Mouse (Mus musculus) urinary bladder, adult 2 months (tissue): ENCODE results near the gene Bnip1. TPM values are rescaled to one million over a fixed set of nuclear protein-coding genes. Genes with fewer than 3 reads are reported as not detected.
A peak's percentile ranks its signal among the peaks of the same experiment; 100 is the strongest.

Source experiments
- DNase-seq: peaks from one replicate; pipeline ENCODE4 v3.0.0; 2022; ENCODE audit warnings: low spot score
- polyA plus RNA-seq: library from polyadenylated mRNA; depleted of rRNA; stranded (reverse); fragments of >200 nt; gene quantifications from 2 replicates; pipeline ENCODE4 v1.2.3, GENCODE M21; 2012; rRNA removed

The Bnip1 gene
- 31.1 and 32.5 TPM in 2 replicates for polyA plus RNA-seq

- peak; percentile 63 for DNase-seq
Measured at GRCm38 (mm10) chr17:26780750-26781571, at the start of gene Bnip1. Gene Bnip1 (plus strand): TSS chr17:26781066.

GRCm38 (mm10) chr17:26742581-26742980, 38.3 kb upstream of the Bnip1 start:
- no peak for DNase-seq

GRCm38 (mm10) chr17:26743294-26743693, 37.6 kb upstream of the Bnip1 start:
- DNase-seq = no peak

DNA sequence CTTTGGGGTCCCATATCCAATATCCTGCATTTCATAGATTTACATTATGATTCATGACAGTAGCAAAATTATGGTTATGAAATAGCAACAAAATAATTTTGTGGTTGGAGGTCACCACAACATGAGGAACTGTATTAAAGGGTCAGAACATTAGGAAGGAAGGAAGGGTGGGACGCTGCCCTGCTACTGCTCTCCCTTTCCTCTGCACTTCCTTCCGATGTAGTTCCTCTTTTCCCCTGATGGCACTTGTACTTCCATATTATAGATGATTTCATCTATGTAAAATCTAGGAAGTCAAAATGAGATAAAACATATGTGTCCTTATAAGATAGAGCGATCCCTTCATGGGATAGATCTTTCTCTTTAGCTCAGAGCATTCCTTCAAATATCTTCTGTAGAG, 30.9 kb upstream of the Bnip1 start:
- DNase-seq = no peak

DNA sequence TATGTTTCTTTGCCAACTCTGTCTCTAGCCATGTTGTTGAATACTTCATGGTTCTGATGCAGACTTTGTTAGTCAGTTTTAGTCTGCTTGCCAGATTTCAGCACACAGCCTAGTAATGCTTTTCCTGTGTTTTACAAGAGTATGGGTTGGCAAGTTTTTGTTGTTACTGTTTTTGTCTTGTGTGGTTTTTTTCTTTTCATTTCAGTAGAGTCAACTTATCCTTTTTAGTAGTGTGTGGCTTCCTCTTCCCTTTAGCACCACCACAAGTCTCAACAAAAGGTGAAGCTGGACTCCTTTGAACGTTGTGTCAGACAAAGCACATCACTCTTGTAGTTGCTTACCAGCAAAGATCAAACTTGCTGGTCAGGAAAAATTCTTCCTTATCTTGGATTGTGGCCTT, 28.6 kb upstream of the Bnip1 start:
- DNase-seq = no peak

- DNase-seq = no peak
Measured at GRCm38 (mm10) chr17:26753476-26753875, 27.4 kb upstream of the Bnip1 start.

- DNase-seq = no peak
Measured at GRCm38 (mm10) chr17:26767100-26767753, 13.6 kb upstream of the Bnip1 start.

DNA sequence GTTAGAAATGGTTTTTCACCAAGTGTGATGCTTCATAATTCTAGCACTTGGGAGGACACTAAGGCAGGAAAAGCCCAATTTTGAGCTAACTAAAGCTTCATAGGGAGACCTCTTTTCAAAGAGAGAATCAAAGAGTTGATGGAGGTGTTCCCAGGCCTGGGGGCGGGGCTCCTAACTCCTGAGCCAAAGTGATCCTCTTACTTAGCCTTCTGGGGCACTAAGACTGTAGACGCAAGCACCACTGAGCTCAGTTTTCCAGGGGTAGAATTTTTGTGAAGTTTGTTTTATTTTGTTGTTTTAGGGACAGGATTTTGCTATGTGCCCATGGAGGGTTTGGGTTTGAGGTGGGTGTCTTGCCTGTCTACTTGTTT, 13.1 kb upstream of the Bnip1 start:
- DNase-seq = no peak

- no peak for DNase-seq
Measured at GRCm38 (mm10) chr17:26776211-26776610, 4.7 kb upstream of the Bnip1 start.

DNA sequence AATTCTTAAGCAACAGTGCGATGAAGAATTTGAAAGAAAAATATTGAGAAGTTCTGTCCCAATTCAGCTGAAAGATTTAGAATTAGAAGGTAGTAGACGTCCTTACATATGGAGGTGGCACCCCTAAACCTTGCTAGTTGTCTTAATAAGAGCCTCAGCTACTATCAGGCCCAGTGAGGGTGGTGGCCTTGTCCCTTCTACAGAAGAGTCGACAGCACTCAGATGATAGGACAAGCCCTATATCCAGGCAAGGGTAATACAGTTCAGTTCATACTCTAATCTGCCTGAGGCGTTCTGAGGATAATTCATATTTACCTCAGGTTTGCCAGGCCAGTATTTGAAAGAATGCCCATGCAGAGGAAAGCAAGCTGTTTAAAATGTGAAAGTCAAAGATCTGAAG, 2.9 kb upstream of the Bnip1 start:
- DNase-seq = no peak

- no peak for DNase-seq
Measured at GRCm38 (mm10) chr17:26778430-26779100, 2.3 kb upstream of the Bnip1 start.

DNA sequence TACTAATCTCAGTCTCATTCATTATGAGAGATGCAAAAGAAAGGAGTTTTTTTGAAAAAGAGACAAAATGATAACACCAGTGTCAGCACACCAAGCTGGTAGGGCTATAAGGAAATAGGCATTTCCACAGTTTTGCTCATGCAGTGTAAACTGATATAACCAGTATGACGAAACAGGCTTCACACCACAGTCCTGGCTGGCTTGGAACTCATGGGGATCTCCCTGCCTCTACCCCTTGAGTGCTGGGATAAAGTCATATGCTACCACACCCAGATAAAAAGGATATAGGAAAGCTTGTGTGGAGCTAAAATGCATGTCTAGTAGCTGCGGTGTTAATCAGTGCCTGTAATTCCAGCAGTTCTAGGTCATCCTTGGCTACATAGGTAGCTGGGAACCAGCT, 1.4 kb upstream of the Bnip1 start:
- no peak for DNase-seq

- no peak for DNase-seq
Measured at GRCm38 (mm10) chr17:26781610-26782043, 761 bp downstream of the Bnip1 start.

DNA sequence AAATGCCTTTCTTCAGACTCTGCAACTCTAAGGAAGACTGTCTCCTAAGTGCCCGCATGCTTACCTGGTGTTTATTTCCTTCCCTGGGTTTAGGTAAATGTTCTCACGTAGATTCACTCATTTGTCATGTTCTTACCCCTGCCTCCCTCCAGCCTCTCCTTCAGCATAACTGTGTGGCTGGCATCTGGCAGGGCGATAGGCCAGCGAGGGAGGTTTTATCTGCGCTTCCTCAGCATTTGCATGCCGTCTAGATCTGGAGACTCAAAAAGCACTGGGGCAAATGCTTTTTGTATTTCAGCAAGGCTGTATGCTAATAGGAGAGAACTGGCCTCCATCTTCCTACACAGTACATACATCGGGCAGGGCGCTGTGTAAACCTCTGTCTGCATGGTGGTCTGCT, 3.7 kb downstream of the Bnip1 start:
- DNase-seq = no peak

GRCm38 (mm10) chr17:26786586-26786985, 5.7 kb downstream of the Bnip1 start:
- DNase-seq = no peak

DNA sequence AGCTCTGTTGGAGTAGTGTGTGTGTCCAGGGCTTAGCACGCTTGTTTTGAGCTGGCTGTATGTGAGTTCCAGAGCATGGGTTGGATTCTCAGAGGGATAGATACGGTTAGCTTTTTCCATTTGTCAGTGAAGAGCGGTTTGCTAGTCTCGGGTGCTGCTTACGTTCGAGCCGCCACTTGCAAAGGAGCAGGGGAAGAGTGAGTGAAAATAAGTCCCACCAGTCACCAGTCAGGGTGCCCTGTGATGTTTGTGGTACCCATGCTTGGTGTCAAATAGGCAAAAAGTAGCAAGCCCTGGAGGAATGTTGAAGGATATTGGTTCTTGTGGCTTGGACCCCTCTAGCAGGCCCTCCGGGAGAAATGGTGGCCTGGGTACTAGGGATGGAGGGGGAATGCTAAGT, 8.1 kb downstream of the Bnip1 start:
- no peak for DNase-seq

- no peak for DNase-seq
Measured at GRCm38 (mm10) chr17:26789460-26790268, 8.8 kb downstream of the Bnip1 start.

DNA sequence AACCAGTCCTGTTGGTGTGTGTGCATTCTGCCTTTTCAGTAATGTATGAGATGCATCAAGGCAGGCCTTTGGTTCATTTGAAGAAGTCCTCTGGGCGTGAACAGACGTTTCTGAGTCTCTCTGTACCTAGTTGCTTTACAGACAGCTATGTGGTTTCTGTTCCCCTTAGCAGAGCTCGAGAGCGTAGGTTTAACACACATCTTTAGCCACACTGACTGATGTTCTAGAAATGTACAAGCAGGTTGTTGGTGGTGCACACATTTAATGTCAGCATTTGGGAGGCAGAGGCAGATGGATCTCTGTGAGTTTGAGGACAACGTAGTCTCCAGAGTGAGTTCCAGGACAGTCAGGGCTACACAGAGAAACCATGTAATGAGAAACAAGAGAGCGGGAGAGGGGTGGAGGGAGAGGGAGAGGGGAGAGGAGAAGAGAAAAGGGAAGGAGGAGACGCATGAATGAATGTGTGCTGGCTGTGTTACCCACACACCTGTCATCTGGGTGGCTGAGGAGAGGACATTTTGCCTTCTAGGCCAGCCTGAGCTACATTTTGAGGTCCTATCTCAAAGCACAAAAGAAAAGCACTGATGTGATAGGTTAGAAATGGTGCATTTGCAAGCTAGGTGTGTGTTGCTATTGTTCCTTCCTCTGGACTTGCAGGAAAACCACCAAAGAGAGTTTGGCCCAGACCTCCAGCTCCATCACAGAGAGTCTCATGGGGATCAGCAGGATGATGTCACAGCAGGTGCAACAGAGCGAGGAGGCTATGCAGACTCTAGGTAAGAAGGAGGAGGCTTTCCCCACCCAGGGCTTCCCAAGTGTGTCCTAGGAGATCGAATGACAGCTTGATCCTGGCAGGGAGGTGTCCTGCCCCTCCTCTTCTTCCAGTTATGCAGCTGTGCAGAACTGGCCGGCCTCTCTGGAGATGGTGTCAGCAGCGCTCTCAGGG, 9.7 kb downstream of the Bnip1 start:
- DNase-seq = no peak

- no peak for DNase-seq
Measured at GRCm38 (mm10) chr17:26791580-26791979, 10.7 kb downstream of the Bnip1 start.

DNA sequence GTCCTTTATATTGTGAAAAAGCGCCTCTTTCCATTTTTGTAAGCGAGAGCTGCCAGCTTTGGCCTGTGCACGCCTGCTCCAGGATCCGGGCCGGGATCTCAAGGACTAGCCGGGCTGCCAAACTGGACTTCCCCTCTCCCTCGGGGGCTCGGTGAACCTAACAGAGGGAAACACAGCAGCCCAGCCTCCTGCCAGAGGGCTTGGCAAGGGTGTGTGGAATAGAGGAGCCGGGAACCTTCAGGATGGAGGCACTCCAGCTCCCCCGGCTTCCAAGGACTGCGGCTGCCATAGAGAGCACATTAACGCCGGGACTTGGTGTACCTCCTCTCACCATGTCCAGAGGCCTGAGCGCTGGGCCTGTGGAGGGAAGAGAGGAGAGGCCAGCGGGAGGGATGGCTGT, 11.2 kb downstream of the Bnip1 start:
- no peak for DNase-seq
